Mouse (Mus musculus) midbrain, embryonic 11.5 days (tissue): Measurements from ENCODE around the gene Atp1a1. TPM values are rescaled to one million over a fixed set of nuclear protein-coding genes. Genes with fewer than 3 reads are reported as not detected.

ENCODE experiments used
- ATAC-seq: fragments of 200-750 bp; cut with Nextera tagmentation; 2 replicates; pipeline ENCODE4 v1.8.0; 2017; ENCODE audit warnings: moderate TSS enrichment, moderate library complexity; ENCODE audit not compliant: low FRiP score
- DNase-seq: peaks from one replicate; pipeline ENCODE4 v3.0.0; 2015; ENCODE audit warnings: low spot score; ENCODE audit errors: missing footprints
- H3K27ac ChIP-seq: fragments of 300-500 bp; sonication (generic); 2 replicates; pipeline ENCODE4 v1.5.1; 2014; ENCODE audit warnings: low read depth, low read length
- H3K27me3 ChIP-seq: fragments of 300-500 bp; sonication (generic); 2 replicates; pipeline ENCODE4 v1.6.1; 2014; ENCODE audit warnings: mild to moderate bottlenecking, low read length, moderate library complexity, mixed read lengths; ENCODE audit not compliant: control insufficient read depth, insufficient read depth
- H3K36me3 ChIP-seq: fragments of 300-500 bp; sonication (generic); 2 replicates; pipeline ENCODE4 v1.6.1; 2014; ENCODE audit warnings: mild to moderate bottlenecking, low read length, moderate library complexity, mixed read lengths; ENCODE audit not compliant: control insufficient read depth, insufficient read depth
- H3K4me1 ChIP-seq: fragments of 300-500 bp; sonication (generic); 2 replicates; pipeline ENCODE4 v1.6.1; 2014; ENCODE audit warnings: low read length; ENCODE audit not compliant: control insufficient read depth, insufficient read depth
- H3K4me2 ChIP-seq: fragments of 300-500 bp; sonication (generic); 2 replicates; pipeline ENCODE4 v1.6.1; 2014; ENCODE audit warnings: mild to moderate bottlenecking, moderate library complexity
- H3K4me3 ChIP-seq: fragments of 300-500 bp; sonication (generic); 2 replicates; pipeline ENCODE4 v1.5.1; 2014; ENCODE audit warnings: low read depth, low read length
- H3K9ac ChIP-seq: fragments of 300-500 bp; sonication (generic); 2 replicates; pipeline ENCODE4 v1.6.1; 2014; ENCODE audit warnings: low read length
- H3K9me3 ChIP-seq: fragments of 300-500 bp; sonication (generic); 2 replicates; pipeline ENCODE4 v1.6.1; 2016; ENCODE audit warnings: low read length; ENCODE audit not compliant: control insufficient read depth
- WGBS: fragments of 180-500 bp; shearing (Covaris S2); extraction: QIAGEN DNeasy Blood & Tissue Kit; methylation state at CpG from one replicate; pipeline ENCODE4 v1.1.7; 2014; 5-methylcytosine and 5-hydroxymethylcytosine counted together
- polyA plus RNA-seq: library from polyadenylated mRNA; unstranded; fragments of >200 nt; fragmentation: Nextera tagmentation; extraction: Ambion mirVana; gene quantifications from 2 replicates; pipeline ENCODE4 v1.2.1, GENCODE M21; 2014

The Atp1a1 gene
- polyA plus RNA-seq, 1 experiment from 2014 or later = 87.0 TPM

DNA sequence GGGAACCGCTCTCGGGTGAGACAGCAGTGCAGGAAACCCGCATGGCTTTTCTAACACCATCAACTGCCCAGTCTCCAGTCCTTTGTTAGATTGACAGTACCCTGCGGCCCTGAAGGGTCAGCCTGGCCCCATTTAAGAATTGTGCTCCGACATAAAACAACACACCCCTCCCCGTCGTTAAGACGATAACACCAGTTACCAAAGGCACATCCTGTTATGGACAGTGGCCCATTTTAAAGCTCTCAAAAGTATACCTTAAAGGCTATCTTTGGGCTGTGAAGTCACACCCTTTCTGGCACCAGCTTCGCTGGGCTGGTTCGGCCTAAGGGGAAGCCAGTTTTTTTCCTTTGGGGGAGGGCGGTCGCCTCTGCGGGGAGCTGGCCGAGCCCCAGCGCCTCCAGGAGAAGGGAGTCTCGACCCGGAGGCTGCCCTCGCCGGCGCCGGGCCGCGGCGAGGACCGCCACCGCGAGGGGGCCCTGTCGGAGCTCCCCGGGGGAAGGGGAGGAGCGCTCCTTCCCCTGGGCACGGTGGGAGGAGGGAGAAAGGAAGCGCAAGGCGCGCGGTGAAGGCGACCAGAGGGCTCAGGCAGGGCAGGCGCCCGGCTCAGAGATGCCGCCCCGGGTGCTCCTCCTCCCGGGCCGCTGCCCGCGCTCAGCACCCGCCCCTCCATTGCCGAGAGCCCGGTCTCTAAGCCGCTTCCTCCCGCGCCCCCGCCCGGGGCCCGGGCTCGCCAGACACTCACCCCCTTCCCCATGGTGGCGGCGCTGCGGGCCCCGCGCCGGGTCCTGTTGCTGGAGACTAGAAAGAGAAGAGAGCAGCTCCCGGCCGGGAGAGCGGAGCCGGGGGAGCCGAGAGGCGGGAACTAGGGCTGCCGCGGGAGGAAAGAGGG lies 579 bp downstream of the Atp1a1 start:
- H3K4me3 ChIP-seq = peak overlapping the region; percentile 82
- peak; percentile 81 for ATAC-seq
- peaks cover 41% of the 10 kb centered on the region for H3K4me1 ChIP-seq
- peak overlapping the region; percentile 95 for H3K27ac ChIP-seq
- H3K27me3 ChIP-seq = peaks cover 3% of the 10 kb centered on the region; the same call in 1 of the 2 replicates
- H3K9ac ChIP-seq = peak overlapping the region; percentile 97
- WGBS = under 1% methylated on average over 43 of the region's 68 CpGs
- H3K9me3 ChIP-seq = no peaks in the 10 kb centered on the region
- peak; percentile 96 for DNase-seq
- peak overlapping the region; percentile 75 for H3K4me2 ChIP-seq
- H3K36me3 ChIP-seq = no peaks in the 10 kb centered on the region

DNA sequence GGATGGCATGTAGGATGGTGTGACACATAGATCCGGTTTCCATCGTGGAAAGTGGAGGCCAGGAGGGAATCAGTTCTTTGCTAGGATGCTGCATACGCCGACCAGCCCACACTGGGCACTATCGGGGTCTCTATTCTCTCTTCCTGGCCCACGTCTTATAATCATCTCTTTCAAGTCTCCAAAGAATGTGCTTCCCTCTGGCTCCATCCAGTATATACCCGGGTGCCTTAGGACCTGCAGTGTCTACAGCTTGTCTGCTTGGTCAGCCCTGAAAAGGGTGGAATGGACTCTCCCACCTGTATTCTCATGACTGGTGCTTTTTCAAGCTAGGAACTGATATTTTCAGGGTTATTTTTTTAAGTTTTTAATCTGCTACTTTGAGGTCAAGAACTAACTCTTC lies 1.3 kb downstream of the Atp1a1 start:
- Histone ChIP-seq H3K4me1 (peaks cover 42% of the 10 kb centered on the region), H3K27ac (no peak overlapping the region)
- DNase-seq = peak; percentile 90

DNA sequence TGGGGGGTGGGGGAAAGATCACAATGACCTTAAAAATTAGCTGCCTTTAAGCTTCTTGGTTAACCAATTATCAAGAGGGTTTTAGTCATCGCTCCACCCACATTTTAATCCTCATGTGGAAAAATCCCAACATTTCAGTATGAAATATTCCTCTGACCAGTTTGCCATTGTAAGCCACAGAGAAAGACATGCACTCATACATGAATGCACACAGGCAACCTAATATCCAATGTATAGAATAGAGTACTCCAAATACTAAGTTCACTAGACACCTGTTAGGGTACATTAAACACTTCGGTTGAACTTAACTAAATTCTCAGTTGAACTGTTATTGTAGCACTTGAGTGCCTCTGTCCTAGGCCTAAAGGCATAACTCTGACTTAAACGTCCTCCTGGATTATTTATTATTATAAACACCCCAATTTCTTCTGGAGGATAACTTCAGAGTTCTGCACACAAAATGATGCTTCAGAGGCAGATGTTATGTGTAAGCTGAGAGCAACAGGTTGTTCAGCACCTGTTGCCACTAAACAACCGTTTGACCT lies 1.9 kb downstream of the Atp1a1 start:
- peaks cover 3% of the 10 kb centered on the region; the same call in 1 of the 2 replicates for H3K27me3 ChIP-seq
- peak overlapping the region; percentile 75 for H3K4me2 ChIP-seq
- peaks cover 44% of the 10 kb centered on the region for H3K4me1 ChIP-seq
- no peaks in the 10 kb centered on the region for H3K9me3 ChIP-seq
- DNase-seq (no peak), ATAC-seq (no peak)
- peak overlapping the region; percentile 97; the same call in 1 of the 2 replicates for H3K9ac ChIP-seq
- H3K36me3 ChIP-seq = no peaks in the 10 kb centered on the region
- H3K27ac ChIP-seq = no peak overlapping the region
- peak overlapping the region; percentile 82; the same call in 1 of the 2 replicates for H3K4me3 ChIP-seq
- 76% methylated on average over 4 of the region's 4 CpGs for WGBS

More for the DNA sequence above, 1.3 kb downstream of the Atp1a1 start:
- WGBS = 31% methylated on average over 7 of the region's 7 CpGs
- H3K9ac ChIP-seq = peak overlapping the region; percentile 97
- H3K4me2 ChIP-seq = peak overlapping the region; percentile 75
- H3K9me3 ChIP-seq = no peaks in the 10 kb centered on the region
- H3K36me3 ChIP-seq = no peaks in the 10 kb centered on the region
- peak overlapping the region; percentile 82 for H3K4me3 ChIP-seq
- peaks cover 3% of the 10 kb centered on the region; the same call in 1 of the 2 replicates for H3K27me3 ChIP-seq
- ATAC-seq = no peak

DNA sequence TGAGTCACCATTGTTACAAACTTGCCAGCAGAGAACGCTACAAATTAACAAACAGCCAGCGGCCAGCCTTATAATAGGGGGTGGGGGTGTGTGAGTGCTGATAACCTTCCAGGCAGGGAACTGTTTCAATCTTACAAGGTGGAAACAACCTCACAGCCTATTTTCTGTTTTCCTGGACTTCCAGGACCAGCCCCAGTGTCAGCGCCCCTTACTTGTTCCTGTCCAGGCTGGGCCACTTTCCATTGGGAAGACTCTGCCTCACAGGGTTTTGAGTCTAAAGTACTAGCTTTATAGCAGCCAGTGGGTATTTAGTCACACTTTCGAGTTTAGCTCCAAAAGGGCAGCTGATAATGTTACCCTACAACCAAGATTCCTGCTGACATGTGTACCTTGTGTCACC lies 2.8 kb downstream of the Atp1a1 start:
- no peaks in the 10 kb centered on the region for H3K9me3 ChIP-seq
- DNase-seq (no peak), ATAC-seq (no peak)
- H3K27me3 ChIP-seq = peaks cover 3% of the 10 kb centered on the region; the same call in 1 of the 2 replicates
- H3K27ac ChIP-seq = no peak overlapping the region
- peak overlapping the region; percentile 20; the same call in 1 of the 2 replicates for H3K4me2 ChIP-seq
- no peak overlapping the region for H3K9ac ChIP-seq
- peaks cover 44% of the 10 kb centered on the region for H3K4me1 ChIP-seq
- 40% methylated on average over 4 of the region's 4 CpGs for WGBS
- H3K4me3 ChIP-seq = no peak overlapping the region
- no peaks in the 10 kb centered on the region for H3K36me3 ChIP-seq

DNA sequence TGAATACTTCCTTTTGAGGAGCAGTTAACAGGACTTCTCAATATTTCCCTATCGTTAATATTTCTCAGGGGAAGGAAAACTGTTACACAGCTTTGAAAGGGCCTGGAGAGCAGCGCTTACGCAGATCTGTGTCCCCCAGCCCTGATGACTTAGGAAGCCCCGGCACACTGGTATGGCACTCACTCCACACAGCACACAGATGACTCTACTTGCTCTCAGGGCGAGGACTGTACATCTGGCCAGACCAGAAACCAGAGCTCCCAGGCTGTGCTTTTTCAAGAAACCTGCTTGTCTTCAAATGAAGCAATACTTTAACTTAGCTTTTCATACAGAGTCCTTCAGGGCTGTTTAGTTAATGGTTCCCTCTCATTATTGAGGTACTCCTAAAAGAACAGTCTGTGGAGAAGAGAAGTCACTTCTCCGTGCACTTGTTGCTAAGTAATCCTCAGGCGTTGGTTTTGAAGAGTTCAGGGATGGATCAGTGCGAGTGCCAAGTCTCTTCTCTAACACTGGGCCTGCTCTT lies 3.4 kb downstream of the Atp1a1 start:
- ATAC-seq (no peak), DNase-seq (peak; percentile 91)
- H3K4me1 ChIP-seq = peaks cover 44% of the 10 kb centered on the region
- H3K27me3 ChIP-seq = peaks cover 3% of the 10 kb centered on the region; the same call in 1 of the 2 replicates
- no peak overlapping the region for H3K27ac ChIP-seq
- no peak overlapping the region for H3K9ac ChIP-seq
- no peak overlapping the region for H3K4me3 ChIP-seq
- H3K4me2 ChIP-seq = peak overlapping the region; percentile 10; the same call in 1 of the 2 replicates
- H3K9me3 ChIP-seq = no peaks in the 10 kb centered on the region
- WGBS = 64% methylated on average over 8 of the region's 8 CpGs
- no peaks in the 10 kb centered on the region for H3K36me3 ChIP-seq

DNA sequence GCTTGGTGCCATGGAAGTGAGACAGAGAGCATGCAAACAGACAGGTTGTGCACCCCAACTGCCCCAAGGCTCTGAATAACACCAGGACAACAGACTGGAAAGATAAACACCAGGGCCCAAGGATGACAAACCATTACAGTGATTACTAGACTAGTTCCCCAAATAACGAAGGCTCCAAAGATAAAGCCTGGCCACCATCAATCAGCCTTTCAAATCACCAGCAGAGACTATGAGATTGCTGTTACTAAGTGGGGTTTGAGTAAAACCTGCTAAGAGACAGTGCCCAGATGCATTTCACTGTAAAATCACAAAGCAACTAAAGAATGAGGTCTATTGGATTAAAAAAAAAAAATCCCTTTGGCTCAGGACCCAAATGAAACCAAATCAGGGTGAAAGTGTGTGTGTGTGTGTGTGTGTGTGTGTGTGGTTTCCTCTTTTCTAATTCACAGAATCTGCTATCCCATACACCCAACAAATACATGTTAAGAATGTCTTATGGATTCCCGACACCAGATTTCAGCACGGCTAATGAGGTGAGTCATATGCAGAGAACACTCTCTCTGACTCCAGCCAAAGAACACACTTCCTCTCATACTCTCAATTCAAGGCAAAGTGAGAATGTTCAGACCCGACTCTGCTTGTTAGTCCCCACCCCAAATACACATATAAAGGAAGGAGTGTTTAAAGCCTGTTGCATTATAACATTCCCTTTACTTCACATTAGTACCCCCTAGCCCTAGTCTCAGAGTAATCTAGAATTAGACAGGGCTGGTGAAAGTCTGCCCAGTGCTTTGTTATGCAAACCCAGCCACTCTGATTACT lies 4.4 kb downstream of the Atp1a1 start:
- Histone ChIP-seq H3K4me1 (peaks cover 40% of the 10 kb centered on the region), H3K9me3 (no peaks in the 10 kb centered on the region), H3K27ac (no peak overlapping the region), H3K4me3 (no peak overlapping the region), H3K4me2 (no peak overlapping the region), H3K36me3 (no peaks in the 10 kb centered on the region), H3K9ac (no peak overlapping the region), H3K27me3 (no peaks in the 10 kb centered on the region)
- ATAC-seq = no peak
- 53% methylated on average over 4 of the region's 4 CpGs for WGBS
- peak; percentile 79 for DNase-seq

DNA sequence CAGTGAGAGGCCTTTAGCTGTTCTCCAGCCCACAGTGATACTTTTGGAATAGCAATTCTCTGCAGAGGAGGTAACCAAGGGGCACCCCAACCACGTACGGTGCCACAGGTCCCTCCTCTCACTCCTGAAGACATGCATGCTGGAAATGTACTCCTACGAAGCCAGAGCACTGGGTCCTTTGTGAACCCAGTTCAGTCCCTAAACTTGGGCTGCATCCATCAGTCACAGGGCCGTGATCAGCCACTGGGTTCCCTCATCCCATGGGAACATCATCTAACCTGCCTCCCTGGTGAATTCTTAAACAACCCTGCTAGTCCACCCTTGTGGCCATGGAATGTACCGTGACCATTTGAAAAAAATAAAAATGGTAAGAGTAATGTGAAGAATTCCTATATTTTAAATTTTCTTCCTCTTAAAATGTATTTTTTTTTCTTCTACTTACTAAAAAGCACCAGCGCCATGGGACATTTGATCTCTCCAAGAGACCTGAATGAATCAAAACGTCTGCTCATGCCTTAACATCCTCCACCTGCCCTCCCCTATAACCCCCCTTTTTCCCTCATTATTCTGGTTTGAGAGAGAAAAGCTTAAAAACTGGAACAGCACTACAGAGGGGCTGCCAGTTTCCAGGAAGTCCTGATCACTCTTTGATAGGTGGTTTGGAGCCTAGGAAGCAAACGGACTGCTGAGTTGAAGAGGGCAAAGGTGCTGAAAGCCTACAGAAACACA lies 5.1 kb downstream of the Atp1a1 start:
- Histone ChIP-seq H3K4me3 (no peak overlapping the region), H3K4me1 (peaks cover 40% of the 10 kb centered on the region), H3K27me3 (no peaks in the 10 kb centered on the region), H3K4me2 (no peak overlapping the region), H3K27ac (no peak overlapping the region), H3K36me3 (no peaks in the 10 kb centered on the region), H3K9ac (no peak overlapping the region), H3K9me3 (no peaks in the 10 kb centered on the region)
- DNase-seq = no peak
- 72% methylated on average over 8 of the region's 8 CpGs for WGBS
- ATAC-seq = no peak

DNA sequence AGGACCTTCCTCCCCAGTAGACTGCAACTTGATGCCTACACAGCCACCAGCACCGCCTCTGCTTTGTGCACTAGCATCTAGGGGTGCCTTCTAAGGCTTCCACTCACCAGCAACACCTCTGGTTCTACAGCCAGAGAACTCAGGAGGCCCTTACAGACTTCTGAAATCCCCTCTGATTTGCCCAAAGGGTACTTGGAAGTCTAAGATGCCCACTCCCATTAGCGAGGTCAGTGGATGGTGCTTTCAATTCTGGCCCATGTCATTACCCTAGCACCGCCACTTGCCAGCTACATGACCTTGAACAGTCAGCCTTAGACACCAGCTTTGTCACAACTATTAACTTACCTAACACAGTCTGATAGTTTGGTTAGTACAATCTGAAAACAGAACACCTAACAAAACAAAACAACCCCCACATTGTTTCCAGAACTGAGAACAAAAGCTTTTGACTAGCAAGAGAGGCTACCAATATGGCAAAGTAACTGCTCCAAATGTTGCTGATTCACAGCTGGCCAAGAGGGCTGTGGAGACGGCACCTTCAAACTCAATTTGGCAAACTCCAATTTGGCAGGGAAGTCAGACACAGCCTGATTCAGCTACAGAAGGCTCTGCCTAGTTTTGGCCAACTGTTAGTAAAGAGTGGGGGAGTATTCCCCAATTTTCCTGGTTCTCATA lies 6.1 kb downstream of the Atp1a1 start:
- no peak overlapping the region for H3K9ac ChIP-seq
- peaks cover 40% of the 10 kb centered on the region for H3K4me1 ChIP-seq
- H3K27me3 ChIP-seq = no peaks in the 10 kb centered on the region
- no peaks in the 10 kb centered on the region for H3K36me3 ChIP-seq
- no peaks in the 10 kb centered on the region for H3K9me3 ChIP-seq
- no peak overlapping the region for H3K4me2 ChIP-seq
- DNase-seq (no peak), ATAC-seq (no peak)
- H3K4me3 ChIP-seq = no peak overlapping the region
- 83% methylated on average over 4 of the region's 4 CpGs for WGBS
- H3K27ac ChIP-seq = no peak overlapping the region
